Mouse (Mus musculus) cerebellum, adult 2 months (tissue): ENCODE measurements around the gene Camkmt.

Experiments used
- CTCF ChIP-seq: fragments of 200-500 bp; IDR thresholded peaks from 2 replicates; pipeline ENCODE4 v1.5.1; 2011; ENCODE audit warnings: low read depth, mild to moderate bottlenecking, control low read depth, low read length, moderate library complexity, borderline replicate concordance; ENCODE audit not compliant: insufficient read depth
- POLR2A ChIP-seq: fragments of 200-500 bp; IDR thresholded peaks from 2 replicates; pipeline ENCODE4 v1.6.1; 2011; ENCODE audit warnings: low read length, control low read depth, borderline replicate concordance; ENCODE audit not compliant: insufficient read depth

- no peak for TF ChIP-seq CTCF
- TF ChIP-seq POLR2A, result no peak
Observed at GRCm38 (mm10) chr17:85168761-85169160, 78.4 kb downstream of the Camkmt start.
